10 mouse cellular contexts compared by ENCODE assay signal in genomic region chr5:118482598-118482997, GRCm38 (mm10).
DNase-seq lines count a peak whose midpoint lies in the region; ATAC-seq and TF ChIP-seq lines count a peak whose summit lies in the region.
"Had no signal": no experiment of that assay in that cellular context is flagged by ENCODE, and none has a peak within 500 bp of the region (broad histone marks: within the 10 kb centered on the region; RNA-seq: fewer than 3 reads in every experiment).

No protein-coding gene starts in this region.

- H3K27ac ChIP-seq in heart, postnatal 0 days (ENCODE audit: low read depth), result no peak overlapping the region
- H3K27ac ChIP-seq: hindbrain, postnatal 0 days had no signal

- H3K4me3 ChIP-seq in heart, postnatal 0 days (ENCODE audit: low read depth, low read length), result no peak overlapping the region

- no peak for DNase-seq in heart, postnatal 0 days (ENCODE audit: low spot score)
- DNase-seq in heart, postnatal 4 days, result no peak
- peak; percentile 74 for DNase-seq in ES-CJ7 (ENCODE audit: low read depth, low spot score)
- DNase-seq in induced T-regulatory cell, adult 2 months (ENCODE audit: low read depth), result peak; percentile 42
- DNase-seq in spleen, postnatal 36 days (ENCODE audit: low spot score in 2 of 2), result peak; percentile 64 to 68
- DNase-seq in layer of hippocampus, postnatal 36 days, result no peak
- DNase-seq in cerebellum, adult 18-20 months, result no peak
- DNase-seq: cerebellum, postnatal 36 days had no signal

- no peak overlapping the region for H3K9ac ChIP-seq in heart, postnatal 0 days (replicated peaks; ENCODE audit: low read depth, low read length)

- no peak for ATAC-seq in heart, postnatal 0 days (ENCODE audit: insufficient read depth, low read depth)
- ATAC-seq: hindbrain, postnatal 0 days had no signal

- no peaks in the 10 kb centered on the region for H3K36me3 ChIP-seq in heart, postnatal 0 days (replicated peaks; ENCODE audit: control insufficient read depth, insufficient read depth, low read length)

- no peaks in the 10 kb centered on the region for H3K27me3 ChIP-seq in heart, postnatal 0 days (ENCODE audit: control insufficient read depth, insufficient read depth, low read length)

- no peak for TF ChIP-seq CTCF in heart, postnatal 0 days (IDR thresholded peaks at IDR 0.05; ENCODE audit: low read depth)

- no peaks in the 10 kb centered on the region for H3K9me3 ChIP-seq in heart, postnatal 0 days (replicated peaks; ENCODE audit: control insufficient read depth, low read length)

- 51% methylated on average over 7 of the region's 7 CpGs for WGBS in heart, postnatal 0 days

- H3K4me1 ChIP-seq in heart, postnatal 0 days (ENCODE audit: control insufficient read depth, insufficient read depth), result peaks cover 10% of the 10 kb centered on the region

- no peak for TF ChIP-seq EP300 in heart, postnatal 0 days (IDR thresholded peaks at IDR 0.05; ENCODE audit: low read depth)

- 0 out of 2 replicates have a peak overlapping the region, but pooled peaks have one; percentile 33 for H3K4me2 ChIP-seq in heart, postnatal 0 days (ENCODE audit: low read depth, low read length)
- H3K4me2 ChIP-seq: midbrain, embryonic 11.5 days had no signal

Comparison
In these comparisons a context has a peak if more than half of its experiments do, and no peak if none do; other contexts are left out.
1. DNase-seq: peak in ES-CJ7 (single experiment), induced T-regulatory cell, adult 2 months (single experiment) and spleen, postnatal 36 days (2 of 2); none in heart, postnatal 0 days (single experiment), heart, postnatal 4 days (single experiment), layer of hippocampus, postnatal 36 days (0 of 2) and cerebellum, adult 18-20 months (0 of 2).